Mouse (Mus musculus) midbrain, embryonic 10.5 days (tissue): Measurements from ENCODE around the gene Ror2. TPM values are rescaled to one million over a fixed set of nuclear protein-coding genes. Genes with fewer than 3 reads are reported as not detected.

Source experiments
- DNase-seq: peaks from one replicate; pipeline ENCODE4 v3.0.0-alpha.2; 2017; ENCODE audit warnings: low spot score
- H3K27ac ChIP-seq: fragments of 300-500 bp; sonication (generic); replicated peaks from 2 replicates; pipeline ENCODE4 v1.5.1; 2016; ENCODE audit warnings: mild to moderate bottlenecking
- H3K27me3 ChIP-seq: fragments of 300-500 bp; sonication (generic); 2 replicates; pipeline ENCODE4 v1.6.1; 2016; ENCODE audit warnings: low read depth, mild to moderate bottlenecking; ENCODE audit not compliant: poor library complexity, severe bottlenecking
- H3K36me3 ChIP-seq: fragments of 300-500 bp; sonication (generic); 2 replicates; pipeline ENCODE4 v1.6.1; 2016; ENCODE audit warnings: mild to moderate bottlenecking, moderate library complexity
- H3K4me1 ChIP-seq: fragments of 300-500 bp; sonication (generic); 2 replicates; pipeline ENCODE4 v1.6.1; 2016
- H3K4me3 ChIP-seq: fragments of 300-500 bp; sonication (generic); 2 replicates; pipeline ENCODE4 v1.5.1; 2016; ENCODE audit warnings: mild to moderate bottlenecking, moderate library complexity
- H3K9me3 ChIP-seq: fragments of 300-500 bp; sonication (generic); replicated peaks from 2 replicates; pipeline ENCODE4 v1.6.1; 2016; ENCODE audit warnings: mild to moderate bottlenecking
- WGBS: fragments of 180-500 bp; shearing (Covaris S2); methylation state at CpG from one replicate; pipeline ENCODE4 v1.1.7; 2016; 5-methylcytosine and 5-hydroxymethylcytosine counted together
- polyA plus RNA-seq: library from polyadenylated mRNA; unstranded; fragments of >200 nt; fragmentation: Nextera tagmentation; extraction: Ambion mirVana; gene quantifications from 2 replicates; pipeline ENCODE4 v1.2.1, GENCODE M21; 2016

Ror2 gene
- polyA plus RNA-seq, 1 experiment from 2014 or later: 11.0 TPM

DNA sequence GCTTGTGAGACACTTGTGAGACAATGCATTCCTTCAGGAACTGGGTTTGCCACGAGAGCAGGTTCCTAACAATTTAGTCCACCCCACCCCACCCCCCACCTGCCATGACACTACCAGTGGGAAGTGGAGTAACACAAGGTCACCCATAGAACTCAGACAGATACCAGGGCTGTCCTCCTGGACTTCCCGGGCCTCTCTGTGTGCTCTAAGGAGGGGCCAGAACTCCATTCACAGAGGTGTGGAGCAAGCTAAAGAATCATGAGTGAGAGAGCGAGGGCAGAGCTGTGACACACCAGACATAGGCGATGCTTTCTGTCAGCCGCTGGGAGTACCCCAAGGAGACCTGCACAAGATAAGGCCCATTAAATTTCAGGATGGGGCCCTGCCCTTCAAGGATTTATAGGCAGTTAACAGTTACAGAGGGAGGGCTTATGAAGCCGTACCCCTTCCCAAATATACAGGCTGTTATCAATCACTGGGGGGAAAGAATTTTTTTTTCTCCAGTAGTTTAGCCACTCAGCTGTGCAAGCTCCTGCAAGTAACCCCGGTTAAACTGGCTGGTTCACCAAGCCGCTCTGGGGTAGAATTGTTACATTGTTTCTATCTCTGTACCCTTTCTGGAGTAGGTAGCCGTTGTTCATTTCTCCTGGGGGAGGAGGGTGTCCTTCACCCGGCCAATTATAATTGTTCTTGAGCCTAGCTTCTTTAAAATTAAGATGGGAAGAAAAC is 109.1 kb downstream of the Ror2 start:
- H3K36me3 ChIP-seq: no peaks in the 10 kb centered on the region
- peaks cover 50% of the 10 kb centered on the region for H3K4me1 ChIP-seq
- no peak overlapping the region for H3K27ac ChIP-seq
- 81% methylated on average over 10 of the region's 10 CpGs for WGBS
- no peak for DNase-seq
- H3K9me3 ChIP-seq: no peaks in the 10 kb centered on the region
- no peak overlapping the region for H3K4me3 ChIP-seq
- H3K27me3 ChIP-seq: peaks cover 37% of the 10 kb centered on the region

DNA sequence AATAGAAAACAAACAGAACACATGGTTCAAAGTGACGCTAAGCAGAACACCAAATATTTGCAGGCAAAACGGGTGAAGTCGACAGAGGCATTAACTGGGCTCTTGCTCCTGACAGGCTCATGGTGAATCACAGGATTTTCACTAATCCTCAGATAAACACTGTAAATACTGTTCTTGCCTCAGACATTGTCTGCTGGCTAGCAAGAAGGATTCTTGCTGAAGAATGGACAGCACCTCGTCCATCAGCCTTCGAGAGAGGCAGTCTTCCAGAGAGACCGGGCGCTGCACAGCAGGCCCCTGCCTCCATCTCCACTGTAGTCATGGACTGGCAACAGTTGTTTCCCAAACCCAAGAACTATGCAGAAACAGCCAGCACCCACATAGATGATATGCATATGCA is 110.9 kb downstream of the Ror2 start:
- Histone ChIP-seq H3K9me3 (no peaks in the 10 kb centered on the region), H3K36me3 (no peaks in the 10 kb centered on the region), H3K27me3 (peaks cover 31% of the 10 kb centered on the region), H3K4me1 (peaks cover 42% of the 10 kb centered on the region), H3K4me3 (no peak overlapping the region), H3K27ac (no peak overlapping the region)
- DNase-seq: no peak
- WGBS: 78% methylated on average over 7 of the region's 7 CpGs

DNA sequence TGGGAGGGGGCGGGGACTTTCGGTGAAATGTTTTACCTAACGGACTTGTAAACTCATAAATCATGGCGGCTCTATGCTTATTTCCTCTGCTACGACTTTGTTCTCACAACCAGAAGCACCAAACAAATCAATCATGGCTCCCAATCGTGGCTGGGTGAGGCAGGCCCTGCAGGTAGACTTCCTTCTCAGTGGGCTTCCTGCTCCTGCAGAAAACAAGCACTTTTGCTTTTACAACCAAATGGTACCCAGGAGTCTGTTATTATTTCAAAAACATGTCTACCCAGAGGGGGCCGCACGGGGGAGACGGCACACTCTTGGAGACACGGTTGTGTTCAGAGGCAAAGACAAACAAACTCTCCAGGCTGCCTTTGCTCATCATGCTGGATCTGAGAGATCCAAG is 122.3 kb downstream of the Ror2 start:
- H3K9me3 ChIP-seq: no peaks in the 10 kb centered on the region
- 77% methylated on average over 10 of the region's 10 CpGs for WGBS
- no peak overlapping the region for H3K27ac ChIP-seq
- no peak overlapping the region for H3K4me3 ChIP-seq
- peaks cover 49% of the 10 kb centered on the region for H3K4me1 ChIP-seq
- H3K27me3 ChIP-seq: no peaks in the 10 kb centered on the region
- no peaks in the 10 kb centered on the region for H3K36me3 ChIP-seq
- DNase-seq: no peak

DNA sequence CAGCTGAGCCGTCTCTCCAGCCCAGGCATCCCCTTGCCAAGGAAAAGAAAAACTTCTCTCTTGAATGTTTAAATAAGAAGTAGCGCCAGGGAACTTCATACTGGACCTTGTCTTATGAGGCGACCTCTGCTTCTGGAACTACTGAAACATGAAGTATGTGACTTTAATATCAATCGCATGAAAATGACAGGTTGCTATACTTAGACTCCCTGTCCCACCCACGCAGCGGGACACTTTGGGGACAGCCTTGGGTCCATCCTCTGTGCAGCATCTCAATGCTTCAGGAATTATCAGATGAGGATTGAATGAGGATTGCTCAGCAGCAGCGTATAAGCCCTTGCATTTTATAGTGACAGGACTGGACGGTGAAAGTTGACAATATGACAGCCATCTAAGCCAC is 122.9 kb downstream of the Ror2 start:
- H3K4me3 ChIP-seq: no peak overlapping the region
- WGBS: 87% methylated on average over 8 of the region's 8 CpGs
- no peaks in the 10 kb centered on the region for H3K36me3 ChIP-seq
- DNase-seq: no peak
- H3K9me3 ChIP-seq: no peaks in the 10 kb centered on the region
- H3K27ac ChIP-seq: no peak overlapping the region
- no peaks in the 10 kb centered on the region for H3K27me3 ChIP-seq
- H3K4me1 ChIP-seq: peaks cover 51% of the 10 kb centered on the region

DNA sequence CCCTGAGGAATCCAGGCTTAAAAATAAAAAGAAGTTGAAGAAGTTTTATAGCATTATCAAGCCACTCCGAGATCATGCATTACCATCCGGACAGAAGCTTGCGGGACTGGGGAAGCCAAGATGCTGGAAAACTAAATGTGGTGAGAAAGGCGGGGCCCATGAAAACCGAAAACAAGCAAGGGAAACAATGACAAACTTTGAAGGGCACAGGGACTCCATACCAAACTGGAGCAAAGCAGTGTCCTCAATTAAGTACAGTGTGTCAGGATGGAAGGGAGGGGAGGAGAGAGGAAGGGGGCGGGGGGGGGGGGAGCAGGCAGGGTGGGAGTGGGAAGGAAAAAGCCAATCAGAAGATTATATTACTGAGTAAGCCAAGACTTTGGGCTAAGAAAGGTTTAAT is 126.4 kb downstream of the Ror2 start:
- Histone ChIP-seq H3K4me1 (peaks cover 35% of the 10 kb centered on the region), H3K27ac (no peak overlapping the region), H3K27me3 (no peaks in the 10 kb centered on the region), H3K36me3 (no peaks in the 10 kb centered on the region), H3K9me3 (no peaks in the 10 kb centered on the region), H3K4me3 (no peak overlapping the region)
- 88% methylated on average over 5 of the region's 6 CpGs for WGBS
- no peak for DNase-seq

DNA sequence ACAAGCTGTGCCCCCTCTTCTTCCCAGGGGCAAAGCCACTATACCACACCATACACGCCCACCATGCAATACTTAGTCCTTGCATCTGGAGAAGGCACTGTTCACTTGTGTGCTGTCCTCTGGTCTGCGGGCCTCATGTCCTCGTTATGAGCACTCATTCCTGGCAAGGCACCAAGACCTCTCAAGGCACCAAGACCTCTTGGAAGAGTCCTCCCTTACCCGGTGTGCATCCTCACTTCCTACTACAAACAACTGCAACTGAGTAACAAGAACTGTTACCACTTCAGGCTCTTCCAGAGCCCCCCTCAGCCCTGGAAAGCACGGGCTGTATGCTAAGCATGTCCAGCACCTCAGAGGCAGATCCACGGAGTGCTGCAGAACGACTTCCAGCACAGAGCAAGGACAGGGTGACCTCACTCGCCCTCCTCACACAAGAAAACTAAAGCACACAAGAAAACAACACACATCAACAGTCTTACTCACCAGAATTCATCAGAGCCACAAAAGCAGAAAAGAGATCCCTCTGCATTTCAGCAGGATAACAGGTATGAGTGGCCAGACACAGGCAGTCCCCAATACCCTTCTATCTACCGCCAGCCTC is 127.4 kb downstream of the Ror2 start:
- no peaks in the 10 kb centered on the region for H3K9me3 ChIP-seq
- no peak overlapping the region for H3K4me3 ChIP-seq
- WGBS: 84% methylated on average over 9 of the region's 9 CpGs
- no peak for DNase-seq
- H3K4me1 ChIP-seq: peaks cover 45% of the 10 kb centered on the region
- H3K27me3 ChIP-seq: no peaks in the 10 kb centered on the region
- H3K36me3 ChIP-seq: no peaks in the 10 kb centered on the region
- no peak overlapping the region for H3K27ac ChIP-seq

DNA sequence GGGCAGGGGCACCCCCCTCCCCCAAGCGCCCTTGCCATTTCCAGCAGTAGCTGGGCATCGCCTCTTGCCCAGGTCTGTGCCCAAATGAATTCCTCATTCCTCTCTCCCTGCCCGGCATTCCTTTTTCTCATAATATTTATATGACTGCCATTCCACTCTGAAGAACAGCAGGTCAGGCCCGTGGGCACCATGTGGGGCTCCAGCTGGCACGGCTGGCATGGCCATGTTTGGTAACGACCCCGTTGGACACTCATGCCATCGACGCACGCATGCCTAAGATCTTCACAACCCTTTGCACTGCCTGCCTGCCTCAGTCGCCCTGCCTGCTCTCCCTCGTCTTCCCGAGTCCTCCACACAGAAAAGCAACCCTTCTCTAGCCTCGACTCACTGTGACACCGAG is 129.0 kb downstream of the Ror2 start:
- no peaks in the 10 kb centered on the region for H3K27me3 ChIP-seq
- 91% methylated on average over 15 of the region's 15 CpGs for WGBS
- H3K27ac ChIP-seq: no peak overlapping the region
- no peaks in the 10 kb centered on the region for H3K36me3 ChIP-seq
- no peak overlapping the region for H3K4me3 ChIP-seq
- peaks cover 37% of the 10 kb centered on the region for H3K4me1 ChIP-seq
- no peak for DNase-seq
- no peaks in the 10 kb centered on the region for H3K9me3 ChIP-seq

DNA sequence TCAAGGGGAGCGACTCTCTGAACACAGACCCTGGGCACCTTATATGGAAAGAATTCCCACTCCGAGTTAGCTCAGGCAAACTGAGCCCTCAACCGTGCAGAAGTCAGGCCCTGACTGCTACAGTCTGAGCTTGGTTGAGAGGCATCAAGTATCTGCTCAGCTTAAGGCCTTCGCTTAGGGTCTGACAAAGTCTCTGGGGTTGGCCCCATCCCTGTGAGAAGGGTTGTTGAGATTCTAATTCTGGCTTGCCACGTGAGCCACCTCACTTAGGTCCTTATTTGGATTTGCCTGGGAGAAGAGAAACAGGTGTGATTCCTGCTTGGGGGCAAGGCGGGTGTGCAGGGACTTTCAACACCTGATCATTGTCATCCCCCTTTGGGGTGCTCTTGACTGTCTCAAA is 129.6 kb downstream of the Ror2 start:
- DNase-seq: no peak
- H3K27me3 ChIP-seq: no peaks in the 10 kb centered on the region
- no peaks in the 10 kb centered on the region for H3K36me3 ChIP-seq
- H3K4me3 ChIP-seq: no peak overlapping the region
- H3K4me1 ChIP-seq: peaks cover 37% of the 10 kb centered on the region
- no peak overlapping the region for H3K27ac ChIP-seq
- no peaks in the 10 kb centered on the region for H3K9me3 ChIP-seq
- WGBS: 76% methylated on average over 6 of the region's 6 CpGs

DNA sequence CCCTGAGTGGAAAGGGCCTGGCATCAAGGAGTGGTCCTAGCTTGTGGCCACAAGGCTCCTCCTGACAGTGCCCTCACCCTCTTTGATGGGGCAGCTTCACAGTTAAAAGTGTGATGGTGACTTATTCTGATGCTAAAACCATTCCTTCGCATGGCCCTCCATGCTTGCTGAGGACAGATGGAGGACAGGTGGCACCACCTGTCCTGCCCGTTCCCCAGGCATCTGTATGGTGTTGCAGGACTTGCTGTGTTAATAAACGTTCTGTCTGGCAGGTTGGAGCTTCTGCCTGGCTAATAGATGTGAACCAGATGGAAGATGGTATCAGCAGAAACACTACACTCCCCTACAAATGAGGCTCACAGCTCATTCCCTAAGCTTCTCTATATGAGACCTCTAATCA is 140.4 kb downstream of the Ror2 start:
- 86% methylated on average over 3 of the region's 3 CpGs for WGBS

DNA sequence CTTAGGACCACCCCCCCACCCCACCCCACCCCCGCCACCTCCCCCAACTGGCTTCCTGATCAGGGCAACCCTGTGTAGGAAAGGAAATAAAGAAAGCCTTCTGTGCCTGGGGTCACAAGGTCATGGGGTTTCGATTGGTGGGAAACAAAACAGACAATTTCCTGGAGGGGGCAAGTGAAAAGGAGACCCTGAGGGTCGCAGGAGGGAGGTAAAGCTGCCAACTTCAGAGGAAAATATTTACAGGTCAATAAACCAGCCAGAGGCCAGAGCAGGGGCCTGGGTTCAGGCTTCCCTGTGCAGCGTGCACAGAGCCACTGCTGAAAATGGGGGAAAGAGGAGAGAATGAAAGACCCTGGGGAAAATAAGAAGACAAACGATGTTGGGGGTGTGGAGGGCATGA is 142.8 kb downstream of the Ror2 start:
- no peaks in the 10 kb centered on the region for H3K27me3 ChIP-seq
- H3K36me3 ChIP-seq: peaks cover 9% of the 10 kb centered on the region; the same call in 1 of the 2 replicates
- DNase-seq: peak; percentile 38
- no peak overlapping the region for H3K4me3 ChIP-seq
- 6% methylated on average over 5 of the region's 5 CpGs for WGBS
- peaks cover 32% of the 10 kb centered on the region for H3K4me1 ChIP-seq
- H3K9me3 ChIP-seq: peaks cover 5% of the 10 kb centered on the region
- peak overlapping the region; percentile 29; the same call in 1 of the 2 replicates for H3K27ac ChIP-seq

More for the DNA sequence above, 140.4 kb downstream of the Ror2 start:
- peaks cover 32% of the 10 kb centered on the region for H3K4me1 ChIP-seq
- no peak for DNase-seq
- H3K4me3 ChIP-seq: no peak overlapping the region
- H3K27me3 ChIP-seq: no peaks in the 10 kb centered on the region
- no peaks in the 10 kb centered on the region; the same call in 1 of the 2 replicates for H3K36me3 ChIP-seq
- no peaks in the 10 kb centered on the region for H3K9me3 ChIP-seq
- H3K27ac ChIP-seq: no peak overlapping the region

DNA sequence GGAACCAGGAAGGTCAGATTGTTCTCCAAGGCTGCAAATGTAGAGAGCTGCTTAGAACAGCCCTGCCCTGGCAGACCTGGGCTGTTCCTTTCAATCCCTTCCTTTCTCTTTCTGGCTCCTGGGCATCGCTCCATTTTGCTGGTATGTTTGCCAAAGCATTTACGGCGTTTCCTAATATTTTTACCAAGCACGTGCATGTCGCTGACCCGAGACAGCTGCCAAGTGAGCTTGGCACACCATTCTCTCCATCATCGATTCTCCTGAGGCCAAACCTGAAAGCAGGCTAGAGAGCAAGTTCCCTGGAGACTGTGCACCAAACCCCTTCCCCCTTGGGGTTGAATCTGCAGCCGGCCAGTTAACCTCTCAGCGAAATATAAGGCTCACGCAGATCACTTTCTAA is 143.7 kb downstream of the Ror2 start:
- Histone ChIP-seq H3K4me3 (no peak overlapping the region), H3K36me3 (peaks cover 9% of the 10 kb centered on the region; the same call in 1 of the 2 replicates), H3K9me3 (peaks cover 8% of the 10 kb centered on the region), H3K27me3 (no peaks in the 10 kb centered on the region), H3K27ac (no peak overlapping the region; the same call in 1 of the 2 replicates), H3K4me1 (peaks cover 29% of the 10 kb centered on the region)
- 92% methylated on average over 10 of the region's 10 CpGs for WGBS
- DNase-seq: no peak

DNA sequence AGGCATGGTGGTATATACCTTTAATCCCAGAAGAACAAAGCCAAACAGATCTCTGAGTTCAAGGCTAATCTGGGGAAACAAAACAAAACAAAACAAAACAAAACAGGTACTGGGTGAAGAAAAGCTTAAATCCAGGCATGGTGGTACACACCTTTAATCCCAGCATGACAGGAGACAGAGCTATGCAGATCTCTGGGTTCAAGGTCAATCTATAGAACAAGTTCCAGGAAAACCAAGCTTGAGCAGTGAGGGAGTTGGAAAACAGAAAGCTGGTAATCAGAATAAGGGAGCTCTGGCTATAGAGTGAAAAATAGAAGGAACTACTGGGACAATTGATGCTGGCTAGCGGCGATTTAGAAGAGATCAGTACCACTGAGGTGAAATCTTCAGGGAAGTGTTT is 145.6 kb downstream of the Ror2 start:
- no peak overlapping the region for H3K4me3 ChIP-seq
- no peak overlapping the region for H3K27ac ChIP-seq
- 74% methylated on average over 2 of the region's 2 CpGs for WGBS
- no peaks in the 10 kb centered on the region for H3K27me3 ChIP-seq
- H3K9me3 ChIP-seq: peaks cover 8% of the 10 kb centered on the region
- no peak for DNase-seq
- H3K4me1 ChIP-seq: peaks cover 29% of the 10 kb centered on the region
- peaks cover 9% of the 10 kb centered on the region; the same call in 1 of the 2 replicates for H3K36me3 ChIP-seq

DNA sequence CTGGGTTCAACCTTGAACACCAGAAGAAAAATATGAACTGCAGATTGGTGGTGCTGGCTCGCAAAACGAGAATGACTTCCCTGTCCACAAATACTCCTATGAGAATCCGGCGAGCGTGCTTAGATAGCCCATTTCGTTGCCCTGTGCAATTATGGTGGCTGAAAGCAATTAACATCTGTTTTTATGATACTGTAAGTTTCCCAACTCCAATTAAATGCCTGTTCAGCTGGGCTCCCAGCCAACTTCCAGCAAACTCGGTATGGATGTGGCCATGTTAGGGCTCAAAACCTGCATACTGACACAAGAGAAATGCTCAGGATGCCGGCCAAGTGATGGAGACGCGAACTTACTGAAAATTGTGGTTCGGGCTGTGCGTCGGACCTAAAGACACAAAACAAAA is 155.4 kb downstream of the Ror2 start:
- Histone ChIP-seq H3K27ac (no peak overlapping the region), H3K9me3 (no peaks in the 10 kb centered on the region), H3K27me3 (no peaks in the 10 kb centered on the region), H3K4me1 (no peaks in the 10 kb centered on the region), H3K36me3 (peaks cover 6% of the 10 kb centered on the region; the same call in 1 of the 2 replicates), H3K4me3 (no peak overlapping the region)
- DNase-seq: no peak
- 94% methylated on average over 13 of the region's 13 CpGs for WGBS
